Mouse (Mus musculus): ENCODE measurements around the gene Klhl30. TPM values are rescaled to one million over a fixed set of nuclear protein-coding genes. Genes with fewer than 3 reads are reported as not detected.

The Klhl30 gene
- total and polyA plus RNA-seq, 2 experiments from 2014 or later = 0.12 to 0.24 TPM

DNA sequence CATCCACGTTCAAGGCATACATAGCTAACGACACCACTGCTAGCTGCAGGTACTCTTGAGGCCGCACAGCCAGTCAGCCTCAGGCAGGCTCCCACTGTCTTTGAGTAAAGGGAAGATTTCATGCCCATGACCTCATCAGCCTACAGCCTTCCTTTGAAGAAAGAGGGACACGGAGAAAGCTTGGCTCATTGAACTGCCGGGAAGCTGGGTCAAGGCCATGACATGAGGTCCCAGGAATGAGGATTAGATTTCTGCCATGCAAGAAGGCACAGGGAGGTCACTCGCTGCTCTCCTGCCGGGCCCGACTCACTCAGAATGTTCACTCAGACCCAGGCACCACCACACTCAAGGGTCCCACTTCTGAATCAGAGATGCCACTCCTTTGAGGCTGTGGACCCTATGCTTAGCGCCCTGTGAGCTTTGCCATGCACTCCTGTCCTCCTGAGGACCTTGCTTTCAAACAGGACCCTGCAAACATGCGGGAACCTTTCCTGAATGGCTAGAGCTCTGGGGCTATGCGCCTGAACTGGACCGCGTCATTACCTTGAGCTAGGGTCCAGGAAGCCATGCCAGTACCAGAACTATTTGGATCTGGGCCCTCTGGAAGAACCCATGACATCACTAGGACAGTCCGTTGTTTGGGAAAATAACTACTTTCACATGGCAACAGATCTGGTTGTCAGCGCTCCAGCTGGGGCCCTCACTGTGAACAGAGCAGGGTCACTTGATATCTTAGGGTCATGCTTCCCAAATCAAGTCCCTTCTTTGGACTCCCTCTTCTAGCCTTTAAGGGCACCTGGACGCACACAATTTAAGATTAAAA is 14.2 kb downstream of the Klhl30 start:
- Histone ChIP-seq H3K9me3 (ENCODE audit: low read length) (peaks cover 4% of the 10 kb centered on the region; the same call in 1 of the 2 replicates), H3K27me3 (ENCODE audit: insufficient read depth, low read length) (peaks cover 9% of the 10 kb centered on the region; the same call in 1 of the 2 replicates), H3K9ac (no peak overlapping the region), H3K36me3 (ENCODE audit: insufficient read depth) (peaks cover 4% of the 10 kb centered on the region; the same call in 1 of the 2 replicates), H3K4me2 (ENCODE audit: low read depth) (no peak overlapping the region), H3K4me1 (ENCODE audit: insufficient read depth) (no peaks in the 10 kb centered on the region), H3K4me3 (ENCODE audit: low read depth, low read length) (no peak overlapping the region), H3K27ac (ENCODE audit: low read depth, low read length) (no peak overlapping the region)
- WGBS = 90% methylated on average over 16 of the region's 16 CpGs
- TF ChIP-seq CTCF (IDR thresholded peaks at IDR 0.05; ENCODE audit: low read depth) = no peak
- DNase-seq (no peak), ATAC-seq (no peak)

DNA sequence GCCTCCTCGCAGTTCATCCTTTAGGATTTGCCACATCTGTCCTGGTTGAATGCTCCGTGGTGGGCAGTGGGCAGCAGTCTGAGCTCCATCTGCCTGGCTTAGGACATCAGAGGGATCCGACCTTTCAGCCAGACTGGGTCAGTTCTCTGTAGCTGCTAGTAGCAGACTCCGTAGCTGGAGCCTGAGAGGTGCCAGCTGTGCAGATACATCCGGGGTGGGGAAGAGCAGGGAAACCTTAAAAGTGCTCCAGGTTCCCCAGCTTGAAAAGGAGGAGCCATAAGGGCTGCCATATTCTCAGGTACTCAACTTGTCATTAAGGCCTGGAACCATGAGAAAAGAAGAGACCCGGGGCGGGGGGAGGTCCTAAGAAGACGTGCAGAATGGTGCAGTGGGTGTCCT is 15.0 kb downstream of the Klhl30 start:
- Histone ChIP-seq H3K27ac (ENCODE audit: low read depth, low read length) (no peak overlapping the region), H3K4me2 (ENCODE audit: low read depth) (peak overlapping the region; percentile 65), H3K4me3 (ENCODE audit: low read depth, low read length) (peak overlapping the region; percentile 30), H3K4me1 (ENCODE audit: insufficient read depth) (no peaks in the 10 kb centered on the region), H3K36me3 (ENCODE audit: insufficient read depth) (peaks cover 10% of the 10 kb centered on the region; the same call in 1 of the 2 replicates), H3K9me3 (ENCODE audit: low read length) (peaks cover 4% of the 10 kb centered on the region; the same call in 1 of the 2 replicates), H3K9ac (no peak overlapping the region), H3K27me3 (ENCODE audit: insufficient read depth, low read length) (peaks cover 9% of the 10 kb centered on the region; the same call in 1 of the 2 replicates)
- ATAC-seq = no peak
- no peak for TF ChIP-seq CTCF (IDR thresholded peaks at IDR 0.05; ENCODE audit: low read depth)
- no peak for DNase-seq
- WGBS = 28% methylated on average over 8 of the region's 8 CpGs

DNA sequence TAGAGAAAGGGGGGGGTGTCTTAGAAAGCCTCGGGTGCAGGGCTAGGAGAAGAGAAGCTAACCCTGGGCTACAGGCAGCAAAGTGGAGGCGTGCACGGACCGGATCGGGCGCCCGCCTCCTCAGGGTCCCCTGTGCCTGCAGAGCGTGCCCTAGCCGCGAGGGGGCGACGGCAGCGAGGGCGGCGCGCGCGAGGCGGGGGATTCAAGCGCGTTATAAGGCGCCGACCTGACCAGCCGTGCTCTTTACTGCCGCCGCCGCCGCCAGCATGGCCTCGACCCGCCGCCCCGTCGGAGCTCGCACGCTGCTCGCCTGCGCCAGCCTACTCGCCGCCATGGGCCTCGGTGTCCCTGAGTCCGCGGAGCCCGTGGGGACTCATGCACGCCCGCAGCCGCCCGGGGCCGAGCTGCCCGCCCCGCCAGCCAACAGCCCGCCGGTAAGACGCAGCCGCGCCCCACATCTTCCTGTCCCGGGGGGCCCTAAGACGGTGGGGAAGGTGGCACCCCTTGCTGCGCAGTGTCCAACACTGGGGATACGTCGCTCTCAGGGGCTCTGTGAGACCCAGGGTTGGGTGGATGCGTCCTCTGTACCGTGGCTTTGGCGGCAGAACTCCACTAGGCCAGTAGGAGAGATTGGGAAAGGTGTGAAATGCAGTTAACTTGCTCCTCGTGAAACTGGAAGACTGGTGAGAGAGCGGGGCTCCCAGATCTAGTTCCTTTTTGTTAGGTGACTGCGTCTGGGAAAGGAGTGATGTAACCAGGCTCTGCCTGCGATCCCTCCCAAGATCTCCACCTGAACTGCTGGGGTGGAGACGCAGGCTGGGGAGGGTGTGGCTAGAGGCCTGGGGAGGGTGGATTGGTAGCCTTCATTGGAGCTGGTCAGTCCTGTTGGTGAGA is 15.6 kb downstream of the Klhl30 start, which contains the start of gene Erfe:
Gene Erfe, plus strand, starts transcription at position 216 of the 894 bp plus-strand sequence.
- TF ChIP-seq CTCF (IDR thresholded peaks at IDR 0.05; ENCODE audit: low read depth) = peak; percentile 76
- DNase-seq = peak; percentile 41
- Histone ChIP-seq H3K27ac (ENCODE audit: low read depth, low read length) (no peak within 1 kb of the TSS), H3K4me1 (ENCODE audit: insufficient read depth) (no peaks in the 10 kb centered on the region), H3K4me2 (ENCODE audit: low read depth) (peak within 1 kb of the TSS; percentile 65), H3K4me3 (ENCODE audit: low read depth, low read length) (peak within 1 kb of the TSS; percentile 30), H3K9ac (peak within 1 kb of the TSS; percentile 44), H3K27me3 (ENCODE audit: insufficient read depth, low read length) (peaks cover 9% of the 10 kb centered on the region; the same call in 1 of the 2 replicates), H3K9me3 (ENCODE audit: low read length) (peaks cover 4% of the 10 kb centered on the region; the same call in 1 of the 2 replicates), H3K36me3 (ENCODE audit: insufficient read depth) (peaks cover 16% of the 10 kb centered on the region)
- WGBS = 2% methylated on average over 63 of the region's 68 CpGs
- peak; percentile 72 for ATAC-seq

GRCm38 (mm10) chr1:91367295-91367694 is 16.5 kb downstream of the Klhl30 start:
- ATAC-seq (no peak), DNase-seq (no peak)
- H3K9me3 ChIP-seq (ENCODE audit: low read length) = peaks cover 4% of the 10 kb centered on the region; the same call in 1 of the 2 replicates
- H3K4me2 ChIP-seq (ENCODE audit: low read depth) = no peak overlapping the region
- peaks cover 20% of the 10 kb centered on the region for H3K36me3 ChIP-seq (ENCODE audit: insufficient read depth)
- TF ChIP-seq CTCF (IDR thresholded peaks at IDR 0.05; ENCODE audit: low read depth) = no peak
- 97% methylated on average over 3 of the region's 3 CpGs for WGBS
- H3K4me1 ChIP-seq (ENCODE audit: insufficient read depth) = no peaks in the 10 kb centered on the region
- H3K9ac ChIP-seq = no peak overlapping the region
- peaks cover 9% of the 10 kb centered on the region; the same call in 1 of the 2 replicates for H3K27me3 ChIP-seq (ENCODE audit: insufficient read depth, low read length)
- no peak overlapping the region for H3K27ac ChIP-seq (ENCODE audit: low read depth, low read length)
- H3K4me3 ChIP-seq (ENCODE audit: low read depth, low read length) = no peak overlapping the region

DNA sequence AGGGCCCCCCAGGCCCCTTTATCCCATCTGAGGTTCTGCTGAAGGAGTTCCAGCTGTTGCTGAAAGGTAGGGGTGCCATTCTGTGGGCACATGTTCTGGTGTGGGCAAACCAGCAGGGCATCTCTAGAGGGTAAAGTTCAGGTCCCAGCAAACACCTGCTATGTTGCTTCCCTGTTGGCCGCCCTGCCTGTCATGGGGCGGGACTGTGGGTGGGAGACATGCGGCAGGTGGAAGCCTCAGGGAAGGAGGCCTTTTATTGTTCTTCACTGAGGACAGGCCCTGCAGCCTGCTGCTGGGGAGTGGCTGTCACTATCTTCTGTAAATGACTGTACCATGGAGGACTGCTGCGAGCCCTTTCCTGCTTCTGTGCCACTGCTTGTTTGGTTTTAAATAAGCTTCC is 18.6 kb downstream of the Klhl30 start:
- no peak for DNase-seq
- no peak for ATAC-seq
- 69% methylated on average over 4 of the region's 4 CpGs for WGBS
- no peak overlapping the region for H3K4me2 ChIP-seq (ENCODE audit: low read depth)
- peaks cover 2% of the 10 kb centered on the region; the same call in 1 of the 2 replicates for H3K9me3 ChIP-seq (ENCODE audit: low read length)
- H3K36me3 ChIP-seq (ENCODE audit: insufficient read depth) = peaks cover 39% of the 10 kb centered on the region
- TF ChIP-seq CTCF (IDR thresholded peaks at IDR 0.05; ENCODE audit: low read depth) = no peak
- no peak overlapping the region for H3K9ac ChIP-seq
- H3K27ac ChIP-seq (ENCODE audit: low read depth, low read length) = no peak overlapping the region
- no peak overlapping the region for H3K4me3 ChIP-seq (ENCODE audit: low read depth, low read length)
- H3K27me3 ChIP-seq (ENCODE audit: insufficient read depth, low read length) = peaks cover 9% of the 10 kb centered on the region; the same call in 1 of the 2 replicates
- H3K4me1 ChIP-seq (ENCODE audit: insufficient read depth) = no peaks in the 10 kb centered on the region

DNA sequence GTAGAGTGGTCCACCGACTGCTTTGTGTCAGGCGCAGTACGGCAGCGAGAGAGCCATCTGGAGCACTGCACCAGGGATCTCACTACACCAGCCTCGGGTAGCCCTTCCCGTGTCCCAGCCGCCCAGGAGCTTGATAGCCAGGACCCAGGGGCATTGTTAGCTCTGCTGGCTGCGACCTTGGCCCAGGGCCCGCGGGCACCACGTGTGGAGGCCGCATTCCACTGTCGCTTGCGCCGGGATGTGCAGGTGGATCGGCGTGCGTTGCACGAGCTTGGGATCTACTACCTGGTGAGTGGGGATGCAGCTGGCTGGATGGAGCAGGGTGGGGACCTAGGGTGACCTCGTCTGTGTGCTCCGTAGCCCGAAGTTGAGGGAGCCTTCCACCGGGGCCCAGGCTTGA is 19.2 kb downstream of the Klhl30 start:
- Histone ChIP-seq H3K4me2 (ENCODE audit: low read depth) (no peak overlapping the region), H3K4me1 (ENCODE audit: insufficient read depth) (no peaks in the 10 kb centered on the region), H3K27me3 (ENCODE audit: insufficient read depth, low read length) (peaks cover 9% of the 10 kb centered on the region; the same call in 1 of the 2 replicates), H3K27ac (ENCODE audit: low read depth, low read length) (no peak overlapping the region), H3K4me3 (ENCODE audit: low read depth, low read length) (no peak overlapping the region), H3K36me3 (ENCODE audit: insufficient read depth) (peaks cover 44% of the 10 kb centered on the region), H3K9me3 (ENCODE audit: low read length) (no peaks in the 10 kb centered on the region), H3K9ac (no peak overlapping the region)
- DNase-seq (no peak), ATAC-seq (no peak)
- TF ChIP-seq CTCF (IDR thresholded peaks at IDR 0.05; ENCODE audit: low read depth) = no peak
- WGBS = 88% methylated on average over 23 of the region's 23 CpGs
